Mouse (Mus musculus) ovary, adult 18-20 months (tissue): ENCODE results near the gene Agbl4.

Source experiments
- DNase-seq: peaks from one replicate; pipeline ENCODE4 v3.0.0; 2022; ENCODE audit warnings: low spot score, mixed read lengths

The Agbl4 gene

DNA sequence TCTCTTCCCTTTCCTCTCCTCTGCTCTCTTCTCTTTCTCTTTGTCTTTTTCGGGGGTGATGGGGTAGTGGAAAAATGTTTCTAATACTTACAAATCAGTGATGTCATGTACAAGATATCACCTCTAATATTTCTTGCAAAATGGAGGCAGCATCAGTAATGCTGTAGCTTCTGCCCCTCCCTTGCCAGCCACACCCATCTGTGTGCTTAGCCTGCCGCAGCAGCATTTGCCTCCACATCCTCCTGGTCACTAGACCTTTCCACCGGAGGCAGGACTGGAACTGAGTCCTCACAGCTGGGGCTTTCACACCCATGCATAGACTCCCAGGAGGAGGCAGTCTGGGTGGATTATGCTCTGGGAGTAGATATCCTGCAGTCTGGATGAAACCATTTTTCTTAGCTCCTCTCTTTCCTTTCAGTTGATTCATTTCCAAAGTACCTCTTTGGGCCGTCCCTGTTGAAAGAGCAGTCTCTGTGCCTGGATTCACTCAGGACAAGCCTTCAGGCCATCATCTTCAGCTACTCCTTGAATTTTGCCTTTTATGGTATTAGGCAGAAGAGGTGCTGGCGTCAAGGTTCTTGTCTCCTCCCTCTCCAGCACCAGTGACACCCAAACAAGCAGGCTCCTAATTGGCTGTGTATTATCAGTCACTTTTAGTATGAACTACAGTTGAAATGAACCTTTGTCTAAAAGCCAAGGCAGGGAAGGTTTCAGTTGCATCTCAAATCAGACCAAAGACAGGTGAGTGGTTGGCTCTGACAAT, 1105.7 kb downstream of the Agbl4 start:
- no peak for DNase-seq

DNA sequence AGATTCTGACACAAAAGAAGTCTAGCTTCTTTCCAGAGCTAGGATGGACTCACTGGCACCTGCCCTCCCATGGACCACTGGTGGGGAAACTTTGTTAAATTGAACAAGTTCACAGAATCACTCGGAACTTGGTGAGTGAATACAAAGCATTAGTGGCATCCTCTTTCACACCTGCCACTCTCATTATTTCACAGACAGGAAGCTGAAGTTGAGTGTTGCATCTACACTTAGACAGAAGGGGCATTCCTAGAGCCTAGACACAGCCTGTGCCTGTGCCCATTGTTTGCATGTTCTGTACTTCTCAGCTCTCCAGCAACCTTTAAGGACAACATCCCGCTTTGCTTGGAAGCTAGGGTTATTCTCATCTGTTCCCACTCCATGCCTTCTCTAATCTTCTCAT, 1107.5 kb downstream of the Agbl4 start:
- no peak for DNase-seq

DNA sequence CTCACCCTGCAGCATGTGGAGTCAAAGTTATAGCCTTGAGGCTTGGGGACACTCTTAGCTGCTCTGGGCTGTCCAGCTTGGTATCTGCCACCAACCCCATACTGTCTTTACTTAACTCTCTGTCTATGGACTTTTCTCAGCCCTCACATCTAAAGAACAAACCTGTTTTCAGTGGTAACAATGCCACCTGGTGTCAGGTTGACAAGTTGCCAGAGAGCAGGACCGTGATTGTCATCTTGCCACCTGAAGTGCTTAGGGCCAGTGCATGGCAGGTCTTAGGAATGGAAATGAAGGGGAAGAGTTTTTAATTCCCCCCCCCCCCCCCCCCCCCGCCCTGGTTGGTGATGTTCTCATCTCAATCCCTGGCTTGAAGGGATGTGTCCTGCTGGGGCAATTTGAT, 1112.7 kb downstream of the Agbl4 start:
- DNase-seq = no peak

DNA sequence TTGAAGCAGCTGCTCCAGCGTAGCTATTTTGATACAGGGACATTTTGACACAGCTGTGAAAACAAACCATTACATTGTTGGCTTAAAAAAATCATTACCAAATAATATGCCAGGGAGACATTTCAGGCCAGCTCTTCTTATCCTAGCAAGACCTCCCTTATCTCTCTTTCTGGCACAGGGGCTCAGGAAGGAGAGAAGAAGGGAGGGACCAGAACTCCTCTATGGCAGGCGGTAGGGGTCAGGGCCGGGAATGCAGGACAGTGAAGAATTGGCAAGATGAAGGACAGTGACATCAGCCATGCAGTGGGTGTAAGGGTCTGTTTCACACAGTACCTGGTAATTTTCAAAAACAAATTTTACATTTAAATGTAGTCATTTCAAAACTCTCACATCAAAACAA, 1116.5 kb downstream of the Agbl4 start:
- DNase-seq = no peak

DNA sequence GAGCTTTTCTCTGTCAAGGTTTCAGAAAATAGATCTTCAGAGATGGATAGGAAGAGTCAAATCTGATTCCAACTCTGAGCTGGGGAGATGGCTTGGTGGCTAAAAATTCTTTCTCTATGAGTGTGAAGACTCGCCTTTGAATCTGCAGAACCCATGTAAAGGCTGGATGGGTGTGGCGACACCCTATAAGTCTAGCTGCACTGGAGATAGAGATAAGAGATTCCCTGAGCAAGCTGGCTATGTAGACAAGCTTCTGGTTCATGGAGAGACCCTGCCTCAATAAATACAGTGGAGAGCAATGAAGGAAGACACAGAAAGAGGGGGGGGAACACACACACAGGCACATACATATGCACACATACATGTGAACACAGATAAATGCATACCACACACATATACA, 1118.7 kb downstream of the Agbl4 start:
- no peak for DNase-seq

DNA sequence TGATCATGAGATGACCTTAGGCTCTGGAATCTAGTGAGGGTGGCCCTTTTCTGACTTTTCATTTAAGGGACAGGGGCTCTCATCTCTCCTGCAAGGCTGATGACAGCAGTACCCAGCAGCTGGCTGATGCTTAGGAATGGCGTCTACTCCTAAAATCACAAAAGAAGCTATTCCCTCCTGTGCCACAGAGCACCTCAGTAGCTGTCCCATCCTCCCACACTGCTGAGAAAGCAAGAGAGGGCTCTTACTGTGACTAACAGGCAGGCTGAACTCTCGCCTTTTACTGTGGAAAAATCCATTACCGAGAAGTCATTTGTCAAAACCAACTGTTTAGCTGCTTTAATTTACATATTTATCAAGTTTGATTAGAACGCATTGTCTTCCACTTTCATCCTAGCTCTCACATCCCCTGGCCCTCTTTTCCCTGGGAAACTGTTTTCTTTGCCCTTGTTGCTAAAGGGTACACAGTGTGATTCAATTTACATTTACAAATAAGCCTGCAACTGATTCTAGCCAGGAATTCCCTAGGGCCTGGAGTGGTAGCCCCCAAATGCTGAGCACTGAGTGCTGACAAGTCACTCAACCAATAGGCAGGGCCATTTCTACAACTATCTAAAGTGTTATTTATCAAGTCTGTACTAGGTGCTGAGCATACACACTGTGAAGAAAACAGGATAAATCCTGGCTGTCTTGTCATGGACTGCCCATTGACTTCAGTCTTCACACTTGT, 1119.8 kb downstream of the Agbl4 start:
- DNase-seq = no peak

DNA sequence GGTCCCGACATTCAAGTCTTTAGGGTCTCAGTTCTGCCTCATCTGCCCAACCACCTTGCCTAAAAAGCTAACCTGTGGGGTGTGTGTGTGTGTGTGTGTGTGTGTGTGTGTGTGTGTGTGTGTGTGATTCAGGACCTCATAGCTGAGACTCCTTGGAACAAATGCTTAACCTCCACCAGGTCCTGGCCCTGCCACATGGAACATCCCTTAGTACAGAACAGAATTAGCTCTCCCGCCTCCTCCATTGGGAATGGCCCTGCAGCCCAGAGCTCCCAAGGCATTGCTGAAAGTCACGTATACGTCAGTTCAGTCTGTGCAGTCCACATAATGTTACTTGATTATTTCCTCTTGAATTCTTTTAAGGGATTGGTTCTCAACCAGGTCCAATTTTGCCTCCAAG, 1120.7 kb downstream of the Agbl4 start:
- DNase-seq = no peak

DNA sequence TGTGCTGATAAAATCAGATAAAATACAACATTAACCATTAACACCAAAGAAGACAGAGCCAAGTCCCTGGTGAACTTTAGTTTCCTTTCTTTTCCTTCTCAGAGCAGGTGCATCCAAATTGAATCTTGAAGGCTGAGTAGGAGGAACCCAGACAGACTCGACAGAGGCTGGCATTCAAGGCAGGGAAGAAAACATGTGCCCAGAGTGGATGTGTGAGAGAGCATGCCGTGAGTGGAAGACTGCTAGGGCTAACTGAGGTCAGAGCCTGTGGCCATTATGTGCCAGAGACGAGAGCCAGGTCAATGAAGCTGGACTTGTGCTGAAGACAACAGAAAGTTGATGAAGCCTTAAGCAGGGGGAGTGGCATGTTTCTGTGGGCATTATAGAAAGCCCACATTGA, 1121.8 kb downstream of the Agbl4 start:
- DNase-seq = no peak

DNA sequence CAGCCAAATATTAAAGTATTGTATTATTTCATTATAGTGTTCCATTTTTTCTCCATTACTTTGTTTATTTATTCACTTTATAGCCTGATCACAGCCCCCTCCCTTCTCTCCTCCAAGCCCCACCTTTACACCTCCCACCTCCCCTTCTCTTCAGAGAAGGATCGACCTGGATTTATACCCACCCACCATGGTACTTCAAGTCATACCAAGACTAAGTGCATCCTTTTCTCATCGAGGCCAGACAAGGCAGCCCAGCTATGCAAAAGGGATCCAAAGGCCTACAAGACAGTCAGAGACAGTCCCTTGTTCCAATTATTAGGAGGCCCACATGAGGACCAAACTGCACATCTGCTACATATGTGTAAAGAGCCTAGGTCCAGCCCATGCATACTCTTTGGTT, 1122.5 kb downstream of the Agbl4 start:
- DNase-seq = no peak

DNA sequence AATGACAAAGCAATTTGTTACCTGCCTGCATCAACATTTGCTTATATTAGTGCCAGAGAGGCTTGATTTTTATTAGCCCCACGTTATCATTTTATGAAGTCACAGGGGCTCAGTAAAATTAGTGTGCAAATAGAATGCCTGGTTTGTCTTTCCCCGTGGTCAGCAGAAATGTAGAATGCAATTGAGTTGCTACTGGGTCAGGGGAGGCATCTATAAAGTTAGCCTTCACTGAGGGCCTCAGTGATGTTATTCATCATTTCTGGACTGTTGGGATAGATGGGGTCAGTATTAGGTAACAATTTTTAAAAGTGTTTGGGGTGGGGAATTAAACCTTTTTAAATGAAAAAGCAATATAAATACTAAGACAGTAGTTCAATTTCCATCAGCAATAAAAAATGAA, 1125.5 kb downstream of the Agbl4 start:
- DNase-seq = no peak

DNA sequence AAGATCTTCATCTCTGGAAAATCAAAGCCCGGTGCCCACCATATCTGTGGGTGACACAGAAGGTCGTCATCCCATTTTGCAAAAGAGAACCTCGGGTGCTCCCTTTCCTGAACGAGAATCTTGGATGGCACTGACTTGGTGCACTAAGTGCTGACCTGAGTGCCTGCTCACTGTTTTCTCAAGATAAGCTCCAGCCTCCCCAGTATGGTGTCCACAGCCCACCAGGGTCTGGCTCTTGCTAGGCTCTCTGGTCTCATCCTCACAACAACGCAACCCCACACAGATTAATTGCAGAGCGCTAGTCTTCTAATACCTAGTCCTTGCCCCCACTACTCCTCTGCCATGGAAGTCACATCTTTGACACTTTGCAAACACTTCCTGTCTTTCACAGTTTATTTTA, 1131.5 kb downstream of the Agbl4 start:
- no peak for DNase-seq

DNA sequence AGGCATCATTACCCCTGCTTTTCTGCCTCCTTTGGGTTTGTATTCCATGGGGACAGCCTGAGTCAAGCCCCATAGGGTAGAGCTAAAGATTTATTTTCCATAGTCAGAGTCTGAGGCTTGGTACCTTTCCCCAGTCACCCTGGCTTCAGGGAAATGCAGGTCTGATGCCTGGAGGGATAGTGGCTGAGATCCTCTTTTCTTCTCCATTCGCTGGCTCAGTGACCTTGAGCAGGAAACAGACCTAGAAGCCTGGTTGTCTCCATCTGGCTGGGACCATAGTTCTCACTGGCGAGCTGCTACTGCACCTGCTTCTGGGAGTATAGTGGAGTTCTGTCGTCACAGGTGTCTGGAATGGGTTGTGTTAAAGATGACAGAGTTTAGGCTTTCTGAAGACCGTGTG, 1132.5 kb downstream of the Agbl4 start:
- DNase-seq = no peak

DNA sequence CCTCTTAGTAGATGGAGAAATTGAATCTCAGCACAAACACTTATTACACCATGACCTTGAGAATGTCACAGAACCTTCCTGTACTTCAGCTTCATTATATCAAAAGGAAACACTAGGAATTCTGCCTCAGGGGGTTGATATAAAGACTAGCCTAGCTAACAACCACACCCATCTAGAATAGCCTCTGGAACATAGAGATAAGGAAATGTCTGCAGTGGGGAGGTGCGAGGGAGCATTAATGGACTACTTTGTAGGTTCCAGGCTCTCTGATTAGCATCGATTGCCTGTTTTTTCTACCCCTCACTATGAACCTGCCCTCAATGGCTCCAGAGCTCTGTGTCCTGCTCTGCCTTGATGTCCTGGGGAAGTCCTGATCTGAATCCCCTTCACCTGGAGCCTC, 1133.1 kb downstream of the Agbl4 start:
- no peak for DNase-seq

DNA sequence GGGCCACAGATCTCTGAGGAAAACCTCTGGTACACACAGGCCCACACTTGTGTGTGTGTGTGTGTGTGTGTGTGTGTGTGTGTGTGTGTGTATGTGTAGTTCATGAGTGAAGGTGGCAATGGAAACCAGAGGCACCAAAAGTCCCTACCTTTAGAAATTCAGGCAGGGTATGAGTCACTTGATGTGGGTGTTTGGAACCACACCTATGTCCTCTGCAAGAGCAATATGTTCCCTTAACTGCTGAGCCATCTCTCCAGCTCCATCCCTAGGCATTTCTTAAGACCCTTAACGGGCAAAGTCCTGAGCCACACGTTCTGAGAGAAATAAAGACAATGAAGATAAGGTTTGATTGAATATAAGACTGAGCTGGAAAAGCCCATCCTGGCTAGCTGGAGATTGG, 1147.2 kb downstream of the Agbl4 start:
- no peak for DNase-seq

DNA sequence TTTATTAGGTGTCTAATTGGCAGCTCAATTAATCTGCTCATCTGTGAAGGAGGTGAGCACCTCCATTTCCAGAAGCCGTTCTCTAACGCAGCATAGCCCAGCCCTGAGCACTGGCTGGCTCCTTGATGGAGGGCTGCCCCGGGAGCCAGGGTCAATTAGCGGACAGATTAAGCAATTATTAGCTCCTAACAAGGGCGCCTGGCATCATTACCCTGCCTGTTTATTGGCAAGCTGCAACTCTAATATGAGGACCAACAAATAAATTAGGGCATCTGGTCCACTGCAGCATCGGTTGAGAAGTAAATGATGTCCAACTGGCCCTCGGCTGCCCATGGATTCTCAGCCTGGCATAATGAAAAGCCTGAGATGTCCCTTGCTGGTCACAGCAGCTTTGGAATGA, 1148.5 kb downstream of the Agbl4 start:
- DNase-seq = no peak

DNA sequence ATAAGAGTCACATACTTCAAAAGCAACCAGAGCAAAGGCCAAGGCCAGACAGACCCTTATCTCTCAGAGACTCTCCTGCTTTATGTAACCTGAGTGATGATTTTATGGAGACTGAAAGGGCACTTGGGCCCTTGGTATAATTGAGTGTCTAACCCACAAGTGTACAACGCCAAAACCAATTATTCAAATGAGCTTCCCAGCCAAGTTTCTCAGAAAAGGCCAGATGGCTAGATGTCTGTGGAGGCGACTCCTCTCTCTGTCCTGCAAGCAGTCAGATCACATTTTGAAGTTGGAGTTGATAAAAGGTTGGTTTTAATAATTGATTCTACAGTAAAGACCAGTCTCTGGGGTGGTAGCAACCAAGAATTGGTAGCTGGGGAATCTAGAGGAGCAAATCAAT, 1158.0 kb downstream of the Agbl4 start:
- DNase-seq = no peak

DNA sequence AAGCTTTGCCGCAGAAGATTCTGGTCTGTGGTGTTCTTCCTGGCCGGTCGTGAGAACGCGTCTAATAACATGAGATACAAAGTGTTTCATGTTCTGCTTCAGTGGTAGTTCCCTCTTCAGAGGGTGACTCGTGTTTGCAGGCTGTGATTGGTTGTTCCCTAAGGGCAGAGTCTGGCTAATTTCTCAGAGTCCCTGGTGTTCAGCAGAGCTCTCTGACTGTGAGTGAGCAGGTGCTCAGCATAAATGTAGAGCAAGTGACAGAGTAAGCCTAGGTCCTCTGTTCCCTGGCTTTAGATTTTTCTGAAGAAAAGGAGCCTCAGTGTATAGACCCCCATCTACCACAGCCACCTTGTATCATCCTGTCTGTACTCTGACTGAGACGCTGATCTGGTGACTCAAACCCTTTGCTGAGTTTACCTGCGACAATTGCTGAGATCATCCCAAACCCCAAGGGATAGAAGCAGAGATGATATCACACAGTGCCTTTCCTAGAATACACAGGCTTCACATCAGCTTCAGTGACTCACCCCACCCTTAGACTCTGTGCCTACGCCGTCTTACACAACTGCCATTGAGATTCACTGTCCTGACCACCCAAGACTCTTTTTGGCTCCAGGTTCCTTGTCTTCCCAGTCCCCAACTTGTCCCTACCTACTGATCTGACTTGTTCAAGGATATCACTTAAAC, 1179.8 kb downstream of the Agbl4 start:
- DNase-seq = no peak

DNA sequence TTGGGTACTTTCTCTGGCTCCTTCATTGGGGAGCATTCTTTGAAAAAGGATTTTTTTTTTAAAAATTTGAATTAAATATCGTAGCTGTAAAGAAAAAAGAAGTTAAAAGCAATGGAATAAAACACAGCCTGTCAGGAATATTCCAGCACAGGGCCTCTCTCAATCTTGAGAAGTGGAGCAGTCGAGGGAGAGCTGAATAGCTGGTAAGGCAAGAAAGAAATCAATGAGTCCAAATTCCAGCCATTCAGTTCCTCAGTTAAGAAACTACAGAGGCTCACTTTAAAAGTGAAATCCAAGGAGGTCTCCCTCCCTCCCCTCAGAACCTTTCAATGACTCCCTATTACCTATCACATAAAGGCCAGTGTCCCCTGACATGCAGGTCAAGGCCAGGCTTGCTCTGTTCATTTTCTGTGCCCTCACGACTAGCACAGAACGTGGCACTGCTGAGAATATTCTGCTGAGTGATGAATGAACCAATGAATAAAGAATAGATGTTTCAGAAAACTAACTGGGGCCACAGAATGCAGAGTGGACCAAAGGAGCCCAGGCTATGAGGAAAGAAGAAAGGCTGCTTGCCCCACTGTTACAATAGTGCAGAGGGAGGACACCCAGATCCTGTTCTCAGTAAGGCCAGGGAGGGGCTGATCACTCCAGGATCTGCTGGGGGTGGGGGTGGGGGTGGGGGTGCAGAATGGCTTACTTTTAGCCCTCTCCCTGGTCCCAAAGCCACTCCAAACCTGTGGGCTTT, 1181.8 kb downstream of the Agbl4 start:
- no peak for DNase-seq

DNA sequence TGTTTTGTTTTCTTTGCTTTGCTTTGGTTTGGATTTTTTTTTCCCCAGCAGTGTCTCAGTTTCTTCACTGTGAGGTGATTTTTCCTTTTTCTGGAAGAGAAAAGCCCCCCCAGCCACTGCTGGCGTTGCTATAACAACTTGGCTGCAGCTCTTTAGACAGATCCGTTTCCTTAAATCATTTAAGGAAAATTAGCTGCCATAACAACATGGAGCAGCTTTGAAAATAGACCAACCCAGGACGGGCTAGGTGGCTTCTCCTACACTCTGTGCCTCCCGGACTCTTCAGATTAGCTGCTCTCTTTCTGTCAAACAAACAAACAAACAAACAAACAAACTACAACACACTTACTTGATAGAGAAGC, 1182.4 kb downstream of the Agbl4 start:
- DNase-seq = no peak

DNA sequence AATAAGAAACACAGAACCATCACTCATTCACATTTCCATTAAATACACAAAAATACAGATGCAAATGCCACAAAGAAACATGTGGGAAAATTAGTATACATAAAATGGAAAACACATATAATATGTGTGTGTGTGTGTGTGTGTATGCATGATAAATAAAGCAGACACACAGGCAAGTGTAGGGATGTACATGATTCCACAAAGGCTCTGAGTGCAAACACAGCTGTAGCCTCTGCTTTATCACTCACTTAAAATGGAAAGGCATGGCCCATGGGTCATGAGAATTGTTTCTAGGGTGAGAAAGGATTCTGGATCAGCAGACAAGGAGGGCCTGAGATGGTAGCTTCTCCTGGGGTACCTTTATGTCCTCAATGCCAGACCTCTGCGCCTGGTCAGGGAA, 1182.8 kb downstream of the Agbl4 start:
- DNase-seq = no peak

DNA sequence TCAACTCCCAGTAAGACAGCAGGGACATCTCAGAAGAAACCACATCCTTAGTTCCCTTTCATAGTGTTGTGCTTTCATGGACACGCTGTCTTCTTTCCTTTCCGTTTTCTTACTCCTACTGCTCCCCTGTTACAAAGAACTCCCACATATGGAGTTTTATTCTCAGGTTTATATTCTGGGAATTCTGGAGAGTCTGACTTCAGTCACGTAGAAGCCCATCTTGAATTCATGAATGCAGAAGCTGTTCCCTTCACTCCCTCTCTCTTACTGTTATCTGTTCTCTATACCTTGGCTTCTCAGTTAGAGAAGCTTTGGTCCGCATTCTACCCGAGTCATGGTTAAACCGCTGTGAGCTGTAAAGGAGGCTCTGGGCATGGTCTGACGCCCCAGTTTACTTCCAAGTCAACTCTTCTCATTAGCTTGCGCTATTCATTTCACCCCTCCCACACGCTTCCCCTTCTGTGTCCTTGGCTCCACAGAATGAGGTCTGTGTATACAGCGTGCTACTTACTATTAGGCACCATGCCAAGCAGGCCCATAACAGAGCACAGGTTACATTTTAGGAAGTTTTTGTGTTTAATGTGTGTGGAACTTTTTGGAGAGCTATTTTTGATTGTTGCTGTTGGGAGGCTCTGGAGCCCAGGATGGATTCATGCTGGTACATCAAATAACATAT, 1186.2 kb downstream of the Agbl4 start:
- no peak for DNase-seq

DNA sequence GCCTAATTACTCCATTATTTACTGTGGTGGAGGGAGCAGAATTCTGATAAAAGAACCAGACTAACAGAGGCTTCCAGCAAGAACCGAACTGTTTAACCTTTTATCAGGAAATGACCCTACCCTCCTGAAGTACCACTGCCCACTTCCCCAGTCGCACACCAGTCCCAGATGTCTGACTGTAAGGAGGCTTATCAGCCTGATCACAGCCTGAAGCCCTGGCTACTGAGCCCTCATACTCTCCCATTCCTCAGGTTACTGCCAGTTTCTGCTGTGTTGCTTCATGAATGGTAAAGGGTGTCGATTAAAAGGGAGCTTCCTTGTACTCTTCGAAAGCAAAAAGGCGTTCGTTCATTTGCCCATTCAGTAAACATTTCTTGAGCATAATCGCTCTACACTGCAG, 1186.8 kb downstream of the Agbl4 start:
- no peak for DNase-seq
